Mouse (Mus musculus): Measurements from ENCODE around the gene Limd2. TPM values are rescaled to one million over a fixed set of nuclear protein-coding genes. Genes with fewer than 3 reads are reported as not detected.

Gene Limd2
- polyA plus RNA-seq, 1 experiment from 2014 or later = 229 TPM

DNA sequence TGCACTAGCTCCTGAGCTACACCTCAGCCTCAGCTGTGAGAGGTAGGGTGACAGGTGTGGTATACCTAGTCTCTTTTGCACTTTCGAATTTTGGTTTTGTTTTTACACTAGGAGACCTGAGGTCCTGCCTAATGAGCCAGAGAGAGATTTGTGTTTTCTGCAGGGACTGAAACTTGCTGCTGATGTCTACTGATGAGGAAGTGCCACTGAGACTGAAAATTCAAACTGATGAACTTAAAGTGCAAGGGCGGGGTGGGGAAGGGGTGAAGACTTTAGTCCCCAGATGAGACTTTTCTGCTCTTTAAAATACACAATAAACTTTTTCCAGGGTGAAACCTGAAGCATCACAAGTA lies 19.8 kb upstream of the Limd2 start:
- H3K36me3 ChIP-seq (ENCODE audit: insufficient read depth) = no peaks in the 10 kb centered on the region
- 82% methylated on average over 2 of the region's 2 CpGs for WGBS
- no peak for TF ChIP-seq CTCF (IDR thresholded peaks at IDR 0.05; ENCODE audit: low read depth)
- no peak overlapping the region for H3K9ac ChIP-seq
- H3K4me1 ChIP-seq (ENCODE audit: insufficient read depth) = no peaks in the 10 kb centered on the region
- no peak overlapping the region for H3K27ac ChIP-seq (ENCODE audit: low read depth)
- DNase-seq (no peak), ATAC-seq (ENCODE audit: insufficient read depth) (no peak)
- no peaks in the 10 kb centered on the region for H3K27me3 ChIP-seq (ENCODE audit: insufficient read depth, low read length)
- H3K4me3 ChIP-seq (ENCODE audit: low read depth, low read length) = no peak overlapping the region
- H3K4me2 ChIP-seq = no peak overlapping the region
- H3K9me3 ChIP-seq (ENCODE audit: low read depth, low read length) = no peaks in the 10 kb centered on the region

DNA sequence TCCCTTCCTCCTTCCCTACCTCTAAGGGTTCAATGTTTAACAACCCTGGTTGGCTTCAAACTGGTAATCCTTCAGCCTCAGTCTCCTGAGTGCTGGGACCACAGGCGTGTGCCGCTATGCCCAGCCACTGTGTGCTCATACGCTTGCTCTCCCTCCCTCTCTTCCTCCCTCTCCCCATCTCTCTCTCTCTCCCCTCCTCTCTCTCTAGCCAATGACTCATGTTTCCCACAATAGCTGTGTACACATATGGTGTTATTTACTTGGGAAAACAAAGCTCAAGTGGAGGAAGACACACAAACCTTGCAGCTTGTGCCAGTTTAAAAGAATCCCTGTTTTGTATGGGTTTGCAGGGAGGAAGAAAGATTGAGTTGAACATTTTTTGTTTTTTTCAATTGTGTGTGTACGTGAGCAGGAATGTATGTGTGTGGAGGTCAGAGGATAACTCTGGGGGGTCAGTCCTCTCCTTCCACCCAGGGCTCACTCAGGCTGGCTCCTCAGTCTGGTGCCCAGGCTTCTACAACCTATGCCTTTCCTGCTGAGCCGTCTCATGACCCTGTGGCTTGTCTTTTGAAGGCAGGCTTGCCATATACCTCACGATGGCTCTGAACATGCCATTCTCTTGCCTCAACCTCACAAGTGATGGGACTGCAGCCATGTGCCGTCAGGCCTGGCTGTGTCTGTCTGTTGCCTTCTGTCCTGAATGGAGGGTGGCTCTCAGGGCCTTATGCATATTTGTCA lies 19.2 kb upstream of the Limd2 start:
- TF ChIP-seq CTCF (IDR thresholded peaks at IDR 0.05; ENCODE audit: low read depth) = no peak
- ATAC-seq (ENCODE audit: insufficient read depth) = no peak
- H3K27ac ChIP-seq (ENCODE audit: low read depth) = no peak overlapping the region
- no peak overlapping the region for H3K9ac ChIP-seq
- no peak overlapping the region for H3K4me3 ChIP-seq (ENCODE audit: low read depth, low read length)
- DNase-seq = no peak
- no peaks in the 10 kb centered on the region for H3K27me3 ChIP-seq (ENCODE audit: insufficient read depth, low read length)
- H3K36me3 ChIP-seq (ENCODE audit: insufficient read depth) = no peaks in the 10 kb centered on the region
- WGBS = 66% methylated on average over 7 of the region's 7 CpGs
- no peaks in the 10 kb centered on the region for H3K4me1 ChIP-seq (ENCODE audit: insufficient read depth)
- no peak overlapping the region for H3K4me2 ChIP-seq
- no peaks in the 10 kb centered on the region for H3K9me3 ChIP-seq (ENCODE audit: low read depth, low read length)

DNA sequence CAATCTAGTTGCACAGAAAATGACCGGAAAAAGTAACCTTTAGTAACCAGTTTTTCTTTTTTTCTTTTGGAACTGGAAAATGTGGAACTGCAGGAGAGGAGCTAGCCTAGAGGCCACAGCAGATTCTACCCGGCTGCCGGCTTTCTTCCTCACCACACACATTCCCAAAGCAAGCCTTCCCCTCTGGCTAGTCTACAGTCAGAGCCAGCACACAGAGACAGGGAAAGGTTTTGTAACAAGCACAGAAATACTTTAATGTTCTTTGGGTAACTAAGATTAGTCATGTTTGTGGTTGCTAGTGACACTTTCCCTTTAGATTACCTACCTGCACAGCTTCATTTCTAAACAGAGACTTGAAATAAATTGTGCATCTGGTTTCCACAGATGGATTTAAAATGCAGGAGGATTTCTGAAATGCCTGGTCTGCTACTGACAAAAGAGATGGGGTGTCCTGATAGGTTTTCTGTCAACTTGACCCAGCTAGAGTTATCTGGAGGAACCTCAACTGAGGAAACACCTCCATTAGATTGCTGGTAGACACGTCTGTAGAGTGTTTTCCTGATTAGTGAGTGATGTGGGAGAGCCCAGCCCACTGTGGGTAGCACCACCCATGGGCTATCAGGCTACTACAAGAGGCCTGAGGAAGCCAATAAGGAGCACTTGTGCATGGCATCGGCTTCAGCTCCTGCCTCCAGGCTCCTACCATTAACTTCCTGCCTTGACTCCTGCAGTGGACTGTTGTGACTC lies 17.5 kb upstream of the Limd2 start:
- no peak overlapping the region for H3K27ac ChIP-seq (ENCODE audit: low read depth)
- ATAC-seq (ENCODE audit: insufficient read depth) (no peak), DNase-seq (no peak)
- H3K4me1 ChIP-seq (ENCODE audit: insufficient read depth) = no peaks in the 10 kb centered on the region
- H3K9ac ChIP-seq = no peak overlapping the region
- no peak overlapping the region for H3K4me3 ChIP-seq (ENCODE audit: low read depth, low read length)
- 68% methylated on average over 5 of the region's 5 CpGs for WGBS
- H3K4me2 ChIP-seq = no peak overlapping the region
- H3K9me3 ChIP-seq (ENCODE audit: low read depth, low read length) = no peaks in the 10 kb centered on the region
- no peak for TF ChIP-seq CTCF (IDR thresholded peaks at IDR 0.05; ENCODE audit: low read depth)
- H3K27me3 ChIP-seq (ENCODE audit: insufficient read depth, low read length) = no peaks in the 10 kb centered on the region
- H3K36me3 ChIP-seq (ENCODE audit: insufficient read depth) = no peaks in the 10 kb centered on the region

DNA sequence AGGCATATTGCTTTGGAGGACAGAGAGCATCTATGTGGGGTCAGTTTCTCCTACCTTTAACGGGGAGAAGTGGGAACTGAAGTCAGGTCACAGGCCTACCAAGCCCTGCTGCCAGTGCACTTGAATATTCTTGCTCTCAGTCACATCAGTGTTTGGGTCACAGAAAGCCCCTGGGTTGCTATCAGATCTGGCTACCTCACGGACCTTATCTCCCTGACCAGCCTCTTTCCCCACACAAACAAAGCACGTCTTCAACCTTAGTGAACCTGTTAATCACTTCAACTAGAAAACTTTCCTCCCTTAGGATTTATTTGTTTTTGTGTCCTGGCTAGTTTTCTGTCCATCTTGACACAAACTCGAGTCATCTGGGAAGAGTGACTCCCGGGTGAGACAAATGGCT lies 15.7 kb upstream of the Limd2 start:
- H3K27ac ChIP-seq (ENCODE audit: low read depth) = no peak overlapping the region
- no peak overlapping the region for H3K9ac ChIP-seq
- ATAC-seq (ENCODE audit: insufficient read depth) (no peak), DNase-seq (no peak)
- H3K4me3 ChIP-seq (ENCODE audit: low read depth, low read length) = no peak overlapping the region
- WGBS = 53% methylated on average over 5 of the region's 5 CpGs
- no peaks in the 10 kb centered on the region for H3K27me3 ChIP-seq (ENCODE audit: insufficient read depth, low read length)
- H3K4me2 ChIP-seq = no peak overlapping the region
- no peaks in the 10 kb centered on the region for H3K9me3 ChIP-seq (ENCODE audit: low read depth, low read length)
- peaks cover 3% of the 10 kb centered on the region; the same call in 1 of the 2 replicates for H3K36me3 ChIP-seq (ENCODE audit: insufficient read depth)
- H3K4me1 ChIP-seq (ENCODE audit: insufficient read depth) = no peaks in the 10 kb centered on the region
- TF ChIP-seq CTCF (IDR thresholded peaks at IDR 0.05; ENCODE audit: low read depth) = no peak

DNA sequence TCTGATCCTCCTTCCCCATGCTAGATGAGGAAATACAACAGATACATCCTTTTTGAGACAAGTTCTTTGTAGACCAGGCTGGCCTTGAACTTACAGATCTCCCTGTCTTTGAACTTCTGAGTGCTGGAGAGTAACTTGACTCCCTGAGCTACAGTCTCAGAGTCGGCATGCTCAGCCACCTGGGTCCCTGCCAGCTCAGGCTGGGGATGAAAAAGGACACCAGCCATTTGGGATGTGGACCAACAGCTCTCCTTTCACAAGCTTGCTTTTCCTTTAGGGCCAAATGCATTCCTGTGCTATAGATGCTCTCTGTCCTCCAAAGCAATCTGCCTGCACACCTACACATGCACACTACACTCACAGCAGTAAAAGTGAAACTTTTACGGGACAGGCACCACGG lies 14.4 kb upstream of the Limd2 start:
- Histone ChIP-seq H3K36me3 (ENCODE audit: insufficient read depth) (peaks cover 13% of the 10 kb centered on the region; the same call in 1 of the 2 replicates), H3K9me3 (ENCODE audit: low read depth, low read length) (no peaks in the 10 kb centered on the region), H3K4me1 (ENCODE audit: insufficient read depth) (no peaks in the 10 kb centered on the region), H3K9ac (no peak overlapping the region), H3K27me3 (ENCODE audit: insufficient read depth, low read length) (no peaks in the 10 kb centered on the region), H3K4me2 (no peak overlapping the region), H3K27ac (ENCODE audit: low read depth) (no peak overlapping the region), H3K4me3 (ENCODE audit: low read depth, low read length) (no peak overlapping the region)
- no peak for ATAC-seq (ENCODE audit: insufficient read depth)
- no peak for TF ChIP-seq CTCF (IDR thresholded peaks at IDR 0.05; ENCODE audit: low read depth)
- 46% methylated on average over 3 of the region's 3 CpGs for WGBS
- DNase-seq = no peak

DNA sequence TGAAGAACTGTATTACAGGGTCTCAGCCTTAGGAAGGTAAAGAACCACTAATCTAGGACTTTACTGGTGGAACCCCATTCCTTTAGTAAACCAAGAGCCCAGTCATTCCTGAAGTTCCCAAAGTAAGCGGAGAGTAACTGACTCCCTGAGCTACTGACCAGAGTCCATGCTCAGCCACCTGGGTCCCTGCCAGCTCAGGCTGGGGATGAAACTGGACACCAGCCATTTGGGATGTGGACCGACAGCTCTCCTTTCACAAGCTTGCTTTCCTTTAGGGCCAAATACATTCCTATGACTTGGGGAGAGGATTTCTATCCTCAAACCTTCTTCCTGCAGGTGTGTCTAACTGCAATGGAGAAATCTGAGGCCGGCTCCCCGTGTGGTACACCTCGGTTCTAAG lies 13.7 kb upstream of the Limd2 start:
- TF ChIP-seq CTCF (IDR thresholded peaks at IDR 0.05; ENCODE audit: low read depth) = no peak
- Histone ChIP-seq H3K9me3 (ENCODE audit: low read depth, low read length) (no peaks in the 10 kb centered on the region), H3K4me2 (no peak overlapping the region), H3K27ac (ENCODE audit: low read depth) (no peak overlapping the region), H3K27me3 (ENCODE audit: insufficient read depth, low read length) (no peaks in the 10 kb centered on the region), H3K36me3 (ENCODE audit: insufficient read depth) (peaks cover 16% of the 10 kb centered on the region; the same call in 1 of the 2 replicates), H3K9ac (no peak overlapping the region), H3K4me1 (ENCODE audit: insufficient read depth) (no peaks in the 10 kb centered on the region), H3K4me3 (ENCODE audit: low read depth, low read length) (no peak overlapping the region)
- DNase-seq = no peak
- WGBS = 78% methylated on average over 5 of the region's 5 CpGs
- ATAC-seq (ENCODE audit: insufficient read depth) = no peak

DNA sequence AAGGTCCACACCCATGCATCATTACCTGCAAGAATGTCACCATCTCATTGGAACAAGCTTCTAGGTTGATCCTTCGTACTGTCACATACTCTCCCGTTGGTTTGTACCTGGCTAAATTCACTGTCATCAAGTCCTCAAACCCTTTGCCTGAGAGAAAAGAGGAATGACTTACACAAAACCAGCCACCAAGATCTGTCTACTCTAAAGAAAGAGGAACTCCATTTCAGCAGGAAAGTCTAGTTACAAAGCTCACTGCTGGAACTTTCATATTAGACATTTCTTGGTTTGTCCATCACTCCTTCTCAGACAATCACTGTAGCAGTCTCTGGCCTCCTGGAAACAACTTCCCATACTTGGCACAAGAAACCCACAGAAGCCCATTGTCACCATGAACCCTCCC lies 12.6 kb upstream of the Limd2 start:
- Histone ChIP-seq H3K4me2 (no peak overlapping the region), H3K36me3 (ENCODE audit: insufficient read depth) (peaks cover 18% of the 10 kb centered on the region; the same call in 1 of the 2 replicates), H3K27me3 (ENCODE audit: insufficient read depth, low read length) (no peaks in the 10 kb centered on the region), H3K9me3 (ENCODE audit: low read depth, low read length) (no peaks in the 10 kb centered on the region), H3K4me1 (ENCODE audit: insufficient read depth) (no peaks in the 10 kb centered on the region), H3K27ac (ENCODE audit: low read depth) (no peak overlapping the region), H3K9ac (no peak overlapping the region), H3K4me3 (ENCODE audit: low read depth, low read length) (no peak overlapping the region)
- TF ChIP-seq CTCF (IDR thresholded peaks at IDR 0.05; ENCODE audit: low read depth) = no peak
- WGBS = 93% methylated on average over 2 of the region's 2 CpGs
- ATAC-seq (ENCODE audit: insufficient read depth) (no peak), DNase-seq (no peak)
